Mouse (Mus musculus) liver, embryonic 11.5 days (tissue): ENCODE results near the gene Qdpr. TPM values are rescaled to one million over a fixed set of nuclear protein-coding genes. Genes with fewer than 3 reads are reported as not detected.

Experiments
- ATAC-seq: fragments of 200-750 bp; cut with Nextera tagmentation; replicated peaks from 2 replicates; pipeline ENCODE4 v1.8.0; 2017; ENCODE audit warnings: moderate number of reproducible peaks, mild to moderate bottlenecking, moderate TSS enrichment, moderate library complexity; ENCODE audit not compliant: low FRiP score
- DNase-seq: peaks from one replicate; pipeline ENCODE4 v3.0.0-alpha.2; 2017; ENCODE audit warnings: low spot score
- H3K27ac ChIP-seq: fragments of 300-500 bp; sonication (generic); 2 replicates; pipeline ENCODE4 v1.5.1; 2014; ENCODE audit warnings: mild to moderate bottlenecking, low read depth, low read length, control low read depth
- H3K27me3 ChIP-seq: fragments of 300-500 bp; sonication (generic); replicated peaks from 2 replicates; pipeline ENCODE4 v1.6.1; 2014; ENCODE audit warnings: low read length, mixed read lengths; ENCODE audit not compliant: control insufficient read depth, insufficient read depth
- H3K36me3 ChIP-seq: fragments of 300-500 bp; sonication (generic); 2 replicates; pipeline ENCODE4 v1.6.1; 2014; ENCODE audit warnings: mild to moderate bottlenecking, low read length, moderate library complexity, mixed read lengths; ENCODE audit not compliant: control insufficient read depth, insufficient read depth
- H3K4me1 ChIP-seq: fragments of 300-500 bp; sonication (generic); replicated peaks from 2 replicates; pipeline ENCODE4 v1.6.1; 2014; ENCODE audit warnings: low read length, mixed read lengths; ENCODE audit not compliant: control insufficient read depth, insufficient read depth
- H3K4me2 ChIP-seq: fragments of 300-500 bp; sonication (generic); 2 replicates; pipeline ENCODE4 v1.6.1; 2014; ENCODE audit warnings: mild to moderate bottlenecking, control low read depth, moderate library complexity
- H3K4me3 ChIP-seq: fragments of 300-500 bp; sonication (generic); 2 replicates; pipeline ENCODE4 v1.5.1; 2014; ENCODE audit warnings: low read depth, low read length, control low read depth
- H3K9ac ChIP-seq: fragments of 300-500 bp; sonication (generic); 2 replicates; pipeline ENCODE4 v1.6.1; 2014; ENCODE audit warnings: low read depth, low read length, control low read depth
- H3K9me3 ChIP-seq: fragments of 300-500 bp; sonication (generic); 2 replicates; pipeline ENCODE4 v1.6.1; 2016; ENCODE audit warnings: low read length, inconsistent platforms, mixed read lengths; ENCODE audit not compliant: control insufficient read depth
- WGBS: fragments of 180-500 bp; shearing (Covaris S2); extraction: QIAGEN DNeasy Blood & Tissue Kit; methylation state at CpG from one replicate; pipeline ENCODE4 v1.1.7; 2014; 5-methylcytosine and 5-hydroxymethylcytosine counted together
- polyA plus RNA-seq: library from polyadenylated mRNA; unstranded; fragments of >200 nt; fragmentation: Nextera tagmentation; extraction: Ambion mirVana; gene quantifications from 2 replicates; pipeline ENCODE4 v1.2.1, GENCODE M21; 2014

Qdpr gene
- polyA plus RNA-seq, result 103 and 116 TPM in 2 replicates

DNA sequence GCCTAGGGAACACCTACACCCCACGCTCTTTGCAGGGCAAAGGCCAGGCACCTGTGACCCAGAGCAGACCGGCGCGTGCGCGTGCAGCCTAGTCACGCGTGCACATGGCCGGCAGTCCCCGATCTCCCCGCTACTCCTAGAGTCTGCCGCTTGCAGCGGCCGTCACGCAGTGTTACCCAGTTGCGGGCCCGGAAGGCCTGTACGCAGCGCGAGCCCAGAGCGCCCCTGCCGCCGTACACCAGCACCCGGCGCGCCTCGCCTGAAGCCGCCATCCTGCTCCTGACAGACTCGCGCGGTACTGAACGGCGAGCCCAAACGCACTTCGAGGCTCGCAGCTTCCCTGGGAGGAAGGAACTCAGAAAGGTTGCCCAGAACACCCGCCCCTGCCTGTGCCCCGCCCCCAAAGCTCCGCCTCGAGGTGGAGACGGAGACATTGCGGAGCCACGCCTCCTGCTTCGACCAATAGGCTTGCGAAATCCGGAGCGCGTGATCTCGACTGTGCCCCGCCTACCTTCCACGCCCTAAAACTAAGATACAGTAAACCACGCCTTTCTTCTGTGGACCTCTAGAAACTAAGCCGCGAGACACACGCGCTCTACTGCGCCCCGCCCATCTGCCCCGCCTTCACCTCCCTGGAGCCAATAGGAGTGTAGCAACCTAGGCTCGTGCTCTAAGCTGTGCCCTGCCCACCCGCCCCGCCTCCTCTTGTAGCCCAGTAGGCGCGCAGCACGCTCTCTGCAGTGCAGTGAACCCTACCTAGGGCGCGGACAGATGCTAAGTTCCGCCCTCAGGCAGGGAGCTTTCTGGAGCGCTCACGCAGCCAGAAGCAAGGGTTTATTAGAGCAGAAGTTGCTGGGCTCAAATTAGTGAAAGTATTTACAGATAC lies at the start of gene Qdpr:
Gene Qdpr, minus strand, starts transcription at position 406 of the 886 bp plus-strand sequence.
- Histone ChIP-seq H3K4me2 (peak within 1 kb of the TSS; percentile 86), H3K36me3 (no peaks in the 10 kb centered on the region), H3K27me3 (no peaks in the 10 kb centered on the region), H3K4me3 (peak within 1 kb of the TSS; percentile 70), H3K9me3 (no peaks in the 10 kb centered on the region), H3K4me1 (peaks cover 8% of the 10 kb centered on the region; the same call in 1 of the 2 replicates), H3K9ac (peak within 1 kb of the TSS; percentile 60), H3K27ac (peak within 1 kb of the TSS; percentile 69)
- under 1% methylated on average over 70 of the region's 70 CpGs for WGBS
- ATAC-seq (peak; percentile 99), DNase-seq (peak; percentile 96)

- H3K36me3 ChIP-seq, result peaks cover 33% of the 10 kb centered on the region
- ATAC-seq (no peak), DNase-seq (no peak)
- no peak overlapping the region for H3K4me3 ChIP-seq
- 86% methylated on average over 5 of the region's 5 CpGs for WGBS
- no peaks in the 10 kb centered on the region for H3K27me3 ChIP-seq
- no peak overlapping the region for H3K9ac ChIP-seq
- H3K9me3 ChIP-seq, result no peaks in the 10 kb centered on the region
- H3K4me1 ChIP-seq, result peaks cover 9% of the 10 kb centered on the region
- H3K27ac ChIP-seq, result no peak overlapping the region
- no peak overlapping the region for H3K4me2 ChIP-seq
Measured at GRCm38 (mm10) chr5:45497564-45497963, 47.5 kb upstream of the Qdpr start.

- H3K4me3 ChIP-seq, result no peak overlapping the region
Measured at GRCm38 (mm10) chr5:45496930-45497550, 47.0 kb upstream of the Qdpr start.

GRCm38 (mm10) chr5:45496479-45496878 lies 46.4 kb upstream of the Qdpr start:
- Histone ChIP-seq H3K36me3 (peaks cover 30% of the 10 kb centered on the region), H3K4me2 (no peak overlapping the region), H3K27ac (no peak overlapping the region), H3K27me3 (no peaks in the 10 kb centered on the region), H3K9me3 (no peaks in the 10 kb centered on the region), H3K9ac (no peak overlapping the region), H3K4me1 (peaks cover 9% of the 10 kb centered on the region), H3K4me3 (no peak overlapping the region)
- 91% methylated on average over 4 of the region's 4 CpGs for WGBS
- no peak for DNase-seq
- ATAC-seq, result no peak

More at GRCm38 (mm10) chr5:45496930-45497550, 47.0 kb upstream of the Qdpr start:
- peaks cover 9% of the 10 kb centered on the region for H3K4me1 ChIP-seq
- H3K36me3 ChIP-seq, result peaks cover 31% of the 10 kb centered on the region
- no peaks in the 10 kb centered on the region for H3K9me3 ChIP-seq
- no peak overlapping the region for H3K9ac ChIP-seq
- H3K4me2 ChIP-seq, result no peak overlapping the region
- H3K27ac ChIP-seq, result no peak overlapping the region
- no peaks in the 10 kb centered on the region for H3K27me3 ChIP-seq
- ATAC-seq, result no peak
- WGBS, result 90% methylated on average over 12 of the region's 12 CpGs
- DNase-seq, result no peak

GRCm38 (mm10) chr5:45496042-45496441 lies 46.0 kb upstream of the Qdpr start:
- H3K27me3 ChIP-seq, result no peaks in the 10 kb centered on the region
- H3K4me3 ChIP-seq, result no peak overlapping the region
- H3K36me3 ChIP-seq, result peaks cover 26% of the 10 kb centered on the region
- H3K4me2 ChIP-seq, result no peak overlapping the region
- ATAC-seq, result no peak
- H3K27ac ChIP-seq, result no peak overlapping the region
- H3K9me3 ChIP-seq, result no peaks in the 10 kb centered on the region
- H3K9ac ChIP-seq, result no peak overlapping the region
- no peak for DNase-seq
- peaks cover 9% of the 10 kb centered on the region for H3K4me1 ChIP-seq

DNA sequence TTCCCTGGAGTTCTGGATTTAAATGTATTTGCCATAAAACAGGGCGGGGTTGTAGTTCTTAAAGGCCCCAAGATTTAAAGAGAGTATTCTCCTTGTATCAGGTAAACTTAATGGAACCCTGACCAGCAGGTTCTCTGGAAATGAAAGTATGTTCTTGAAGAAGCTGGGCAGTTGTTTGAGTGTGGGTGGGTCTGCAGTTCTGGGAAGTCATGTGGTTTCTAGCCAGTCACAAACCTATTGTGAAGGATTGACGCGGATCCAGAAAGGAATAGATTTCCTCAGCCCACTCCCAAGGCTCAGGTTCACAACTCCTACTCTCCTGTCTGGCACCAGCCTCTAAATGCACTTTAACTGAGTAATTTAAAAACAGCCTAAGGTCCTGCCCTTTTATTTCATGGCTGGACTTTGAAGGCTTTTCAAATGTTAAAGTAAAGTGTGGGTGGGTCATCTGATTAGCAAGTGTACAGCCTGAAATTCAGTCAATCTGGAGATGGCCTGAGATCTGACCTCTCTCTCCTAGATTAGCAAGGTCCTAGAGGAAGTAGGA lies 45.5 kb upstream of the Qdpr start:
- no peak for ATAC-seq
- Histone ChIP-seq H3K4me1 (peaks cover 9% of the 10 kb centered on the region), H3K27me3 (no peaks in the 10 kb centered on the region)

DNA sequence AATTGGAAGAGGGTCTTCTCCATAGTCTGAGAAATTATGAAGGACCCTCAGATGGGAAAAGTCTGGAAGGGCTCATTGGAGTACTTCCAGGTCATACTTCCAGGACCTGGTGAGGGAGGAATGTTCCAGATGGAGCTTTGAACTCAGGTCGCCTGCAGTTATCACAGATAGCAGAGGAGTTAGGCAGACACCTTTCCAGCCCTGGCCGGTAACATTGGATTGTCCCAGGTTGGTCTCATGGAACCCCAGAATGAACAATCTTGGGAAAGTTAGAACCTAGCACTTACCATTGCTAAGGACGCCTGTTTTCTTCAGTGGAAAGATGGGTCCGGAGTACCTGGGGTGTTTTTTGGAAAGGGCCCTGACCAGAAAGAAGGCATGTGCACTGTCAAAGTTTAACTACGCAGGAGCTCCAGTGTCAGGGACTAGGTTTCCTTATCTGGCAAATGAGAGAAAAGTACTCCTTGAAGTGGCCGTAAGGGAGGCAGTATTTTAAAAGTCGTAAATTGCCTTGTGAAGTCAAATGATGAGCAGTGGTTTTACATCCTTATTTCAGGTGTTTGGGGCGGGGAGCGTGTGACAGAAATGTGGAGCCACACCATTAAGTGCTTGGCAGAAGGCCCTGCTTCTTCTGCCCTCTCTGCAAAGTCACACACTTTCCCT lies 44.2 kb upstream of the Qdpr start:
- peak overlapping the region; percentile 91 for H3K4me2 ChIP-seq
- peaks cover 9% of the 10 kb centered on the region for H3K4me1 ChIP-seq
- DNase-seq (no peak), ATAC-seq (no peak)
- H3K27ac ChIP-seq, result peak overlapping the region; percentile 64; the same call in 1 of the 2 replicates
- H3K4me3 ChIP-seq, result peak overlapping the region; percentile 64
- H3K9ac ChIP-seq, result peak overlapping the region; percentile 83
- H3K27me3 ChIP-seq, result no peaks in the 10 kb centered on the region
- no peaks in the 10 kb centered on the region for H3K9me3 ChIP-seq
- 49% methylated on average over 9 of the region's 9 CpGs for WGBS
- peaks cover 15% of the 10 kb centered on the region for H3K36me3 ChIP-seq

More for the DNA sequence above, 45.5 kb upstream of the Qdpr start:
- Histone ChIP-seq H3K4me2 (no peak overlapping the region), H3K4me3 (no peak overlapping the region), H3K27ac (no peak overlapping the region), H3K36me3 (peaks cover 23% of the 10 kb centered on the region), H3K9ac (no peak overlapping the region), H3K9me3 (no peaks in the 10 kb centered on the region)
- no peak for DNase-seq
- 85% methylated on average over 3 of the region's 3 CpGs for WGBS
